Comparison of ENCODE assay signal across 23 mouse cellular contexts in genomic region chr4:117438919-117439318, GRCm38 (mm10).
"Had no signal": no experiment of that assay in that cellular context is flagged by ENCODE, and none has a peak within 500 bp of the region (broad histone marks: within the 10 kb centered on the region; RNA-seq: fewer than 3 reads in every experiment).

No protein-coding gene starts in this region.

- H3K36me3 ChIP-seq: heart, embryonic 12.5 days; hindbrain, embryonic 10.5 days; hindbrain, embryonic 12.5 days; intestine, embryonic 15.5 days; limb, embryonic 13.5 days; limb, embryonic 15.5 days had no signal

- H3K9me3 ChIP-seq: heart, embryonic 12.5 days; hindbrain, embryonic 10.5 days; hindbrain, embryonic 12.5 days; intestine, embryonic 15.5 days; limb, embryonic 13.5 days; limb, embryonic 15.5 days had no signal

- H3K4me2 ChIP-seq: heart, embryonic 12.5 days; hindbrain, embryonic 12.5 days; hindbrain, embryonic 14.5 days; intestine, embryonic 15.5 days; limb, embryonic 13.5 days; limb, embryonic 15.5 days; liver, embryonic 11.5 days had no signal

- H3K9ac ChIP-seq: heart, embryonic 12.5 days; hindbrain, embryonic 12.5 days; hindbrain, embryonic 14.5 days; intestine, embryonic 15.5 days; limb, embryonic 13.5 days; limb, embryonic 15.5 days; liver, embryonic 14.5 days had no signal

- H3K4me3 ChIP-seq: heart, adult 2 months; heart, embryonic 12.5 days; hindbrain, embryonic 10.5 days; hindbrain, embryonic 12.5 days; intestine, embryonic 15.5 days; limb, embryonic 13.5 days; limb, embryonic 15.5 days had no signal

- H3K4me1 ChIP-seq: hindbrain, embryonic 12.5 days had no signal

- H3K27me3 ChIP-seq: intestine, embryonic 15.5 days had no signal

- DNase-seq: gastrocnemius, postnatal 14 days; gastrocnemius, postnatal 36 days; heart, adult 2 months; heart, postnatal 10 days; heart, postnatal 4 days; kidney, adult 18-20 months; kidney, adult 8-10 months; kidney, postnatal 10 days; kidney, postnatal 25 days; layer of hippocampus, postnatal 36 days; left cerebral cortex, postnatal 4 days had no signal

- ATAC-seq: hindbrain, embryonic 16.5 days; inflammation-experienced regulatory T-cells, adult 6 months; intestine, embryonic 15.5 days; intestine, postnatal 0 days had no signal

- H3K27ac ChIP-seq: heart, adult 2 months; hindbrain, embryonic 10.5 days; hindbrain, embryonic 12.5 days; hindbrain, embryonic 14.5 days; intestine, embryonic 15.5 days; limb, embryonic 13.5 days; limb, embryonic 15.5 days; liver, embryonic 14.5 days had no signal
